Mouse (Mus musculus) cerebellum, adult 11 months (tissue): Measurements from ENCODE around the gene D5Ertd579e.

ENCODE experiments used
- DNase-seq: peaks from one replicate; pipeline ENCODE4 v3.0.0; 2022

D5Ertd579e gene

DNA sequence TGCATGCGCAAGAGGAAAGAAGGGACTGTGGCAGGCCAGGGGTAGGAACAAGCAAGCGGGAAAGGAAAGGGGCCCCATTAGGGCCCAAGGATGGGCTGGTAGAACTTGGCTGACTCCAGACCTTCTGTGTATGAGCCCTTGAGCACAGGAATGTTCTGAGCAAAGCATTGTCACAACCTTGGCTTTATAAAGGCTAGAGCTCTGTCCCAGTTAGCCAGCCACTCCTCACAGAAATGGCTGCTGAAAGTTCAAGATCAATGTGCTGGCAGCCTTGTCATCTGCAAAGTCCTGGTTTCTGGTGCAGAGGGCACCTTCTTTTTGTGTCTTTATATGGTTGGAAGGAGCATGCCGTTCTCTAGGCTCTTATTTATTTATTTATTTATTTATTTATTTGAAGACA, 23.8 kb upstream of the D5Ertd579e start:
- DNase-seq, result no peak

DNA sequence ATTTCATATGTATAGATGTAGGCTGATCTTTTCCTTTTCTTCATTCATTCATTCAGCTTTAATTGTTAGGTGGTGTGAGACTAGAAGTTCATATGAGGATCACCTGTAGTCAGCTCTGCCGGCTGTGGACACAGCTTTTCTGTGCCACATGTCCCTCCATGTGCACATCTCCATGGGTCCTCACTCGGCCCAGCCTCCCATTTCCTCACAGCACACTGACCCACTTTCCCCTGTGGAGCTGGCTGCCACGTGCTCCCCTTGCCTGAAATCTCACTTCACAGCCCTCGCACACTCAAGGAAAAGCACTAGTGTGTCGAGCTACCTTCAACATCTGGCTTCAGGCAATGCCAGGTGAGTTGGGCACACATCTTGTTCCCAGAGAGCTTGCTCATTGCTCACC, 23.3 kb upstream of the D5Ertd579e start:
- no peak for DNase-seq

- no peak for DNase-seq
Observed at GRCm38 (mm10) chr5:36717889-36718288, 22.1 kb upstream of the D5Ertd579e start.

DNA sequence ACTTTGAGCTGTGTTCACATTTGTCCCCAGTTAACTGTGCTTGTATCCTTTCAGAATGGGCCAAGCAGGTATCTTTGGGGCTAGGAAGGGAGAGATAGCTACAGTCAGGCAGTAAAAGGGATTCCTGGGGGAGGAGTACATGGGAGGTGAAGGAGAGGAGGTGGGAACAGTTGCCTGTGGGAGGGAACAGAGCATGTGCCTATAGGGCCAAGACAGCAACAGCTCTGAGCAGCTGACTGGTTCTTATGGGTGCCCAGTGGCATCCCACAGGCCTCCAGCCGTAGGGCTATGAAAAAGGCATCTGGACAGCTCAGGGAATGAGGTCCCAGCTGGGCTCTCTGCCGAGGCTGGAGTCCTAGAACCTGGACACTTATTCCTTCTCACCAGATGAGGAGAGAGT, 21.0 kb upstream of the D5Ertd579e start:
- no peak for DNase-seq

GRCm38 (mm10) chr5:36714832-36715231, 19.0 kb upstream of the D5Ertd579e start:
- DNase-seq, result no peak

DNA sequence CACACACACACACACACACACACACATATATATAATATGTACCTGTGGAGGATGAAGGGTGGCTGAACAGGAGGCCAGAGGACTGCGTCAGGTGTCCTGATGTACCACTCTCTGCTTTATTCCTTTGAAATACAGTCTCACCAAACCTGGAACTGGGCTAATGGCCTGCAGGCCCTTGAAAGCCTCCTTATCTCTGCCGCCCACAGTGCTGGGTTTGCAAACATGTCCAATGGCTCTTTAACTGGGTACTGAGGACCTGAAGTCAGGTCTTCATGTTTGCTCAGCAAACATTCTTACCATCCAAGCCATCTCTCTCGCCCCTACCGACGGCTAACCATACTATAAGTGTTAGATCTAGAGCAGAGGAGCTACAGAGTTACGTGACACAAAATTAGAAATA, 17.9 kb upstream of the D5Ertd579e start:
- no peak for DNase-seq

DNA sequence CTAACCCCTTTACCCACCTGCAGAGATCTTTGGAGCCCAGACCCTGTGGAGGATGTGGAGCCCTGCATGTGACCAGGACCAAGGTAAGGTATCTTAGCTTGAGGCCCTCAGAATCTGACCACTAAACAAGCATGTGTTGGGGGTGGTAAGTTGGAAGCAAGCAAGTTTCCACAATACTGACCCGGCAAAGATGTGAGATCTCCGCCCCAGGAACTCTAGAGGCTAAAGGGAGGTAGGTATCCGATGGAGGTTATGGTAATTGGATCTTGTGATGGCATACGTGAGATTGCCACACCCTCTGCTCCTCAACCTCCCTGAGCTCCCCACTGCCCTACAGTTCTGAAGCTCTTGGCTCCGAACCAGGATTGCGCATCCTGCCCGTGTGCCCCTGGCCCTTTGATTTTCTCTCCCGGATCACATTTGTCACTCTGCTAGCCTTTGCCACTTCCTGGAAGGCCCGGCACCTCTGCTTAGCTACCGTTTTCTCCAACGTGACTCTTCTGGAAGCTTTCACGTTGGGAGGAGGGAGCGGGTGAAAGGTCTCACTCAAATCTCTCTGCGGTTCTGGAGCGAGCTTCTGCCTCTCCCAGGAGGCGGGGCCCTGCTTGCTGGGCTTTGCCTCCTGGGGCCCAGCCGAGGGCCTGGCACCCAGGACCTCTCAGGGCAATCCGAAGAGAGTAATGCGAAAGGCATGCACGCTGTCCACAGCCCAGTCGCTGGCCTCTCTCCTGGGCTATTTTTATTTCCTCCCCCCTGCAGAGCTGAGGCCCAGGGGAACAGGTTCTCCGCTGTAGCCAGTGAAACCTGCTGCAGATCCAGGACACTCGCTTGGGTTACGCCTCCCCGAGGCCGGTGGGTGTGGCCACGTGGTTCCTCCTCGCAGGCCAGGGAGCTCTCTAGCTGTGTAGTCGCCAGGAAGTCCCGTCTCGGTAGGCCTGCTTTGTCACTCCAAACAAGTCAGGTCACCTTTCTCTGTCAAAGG, 17.0 kb upstream of the D5Ertd579e start:
- DNase-seq, result peak; percentile 57

DNA sequence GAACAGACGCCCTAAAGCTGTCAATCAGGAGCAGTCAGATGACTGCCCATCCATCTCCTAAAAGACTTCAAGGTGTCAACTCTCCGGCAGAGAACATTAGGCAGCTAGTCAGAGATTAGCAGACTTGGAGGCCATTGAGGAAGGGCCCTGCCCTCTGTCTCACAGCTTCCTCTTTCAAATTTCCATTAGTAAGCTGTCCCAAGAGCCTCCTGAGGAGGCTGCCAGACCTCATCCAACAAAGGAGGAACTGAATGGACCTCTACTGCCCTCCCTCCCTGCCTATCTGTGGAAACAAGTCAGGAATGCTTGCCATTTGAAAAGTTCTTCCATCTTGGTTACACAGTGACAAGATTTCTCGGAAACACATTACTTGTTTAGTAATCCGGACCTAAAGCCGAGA, 16.0 kb upstream of the D5Ertd579e start:
- DNase-seq, result no peak

DNA sequence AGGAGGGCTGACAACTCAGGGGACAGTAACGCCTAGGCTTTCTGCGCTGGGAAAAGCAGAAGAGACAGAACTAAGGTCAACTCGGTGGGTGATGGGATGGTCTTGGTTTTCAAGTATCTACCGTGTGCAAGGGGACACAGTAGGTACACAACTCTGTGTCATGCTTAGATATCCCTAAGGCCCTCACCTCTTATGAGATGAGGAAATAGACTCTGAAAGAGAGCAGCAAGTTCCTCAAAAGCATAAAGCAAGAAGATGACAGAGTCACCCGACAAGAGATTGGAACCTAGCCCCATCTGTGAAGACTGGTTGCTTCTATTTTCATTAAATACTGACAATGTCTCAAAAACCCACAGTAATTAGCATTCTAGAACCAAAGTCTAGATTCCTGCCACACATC, 10.0 kb upstream of the D5Ertd579e start:
- no peak for DNase-seq

DNA sequence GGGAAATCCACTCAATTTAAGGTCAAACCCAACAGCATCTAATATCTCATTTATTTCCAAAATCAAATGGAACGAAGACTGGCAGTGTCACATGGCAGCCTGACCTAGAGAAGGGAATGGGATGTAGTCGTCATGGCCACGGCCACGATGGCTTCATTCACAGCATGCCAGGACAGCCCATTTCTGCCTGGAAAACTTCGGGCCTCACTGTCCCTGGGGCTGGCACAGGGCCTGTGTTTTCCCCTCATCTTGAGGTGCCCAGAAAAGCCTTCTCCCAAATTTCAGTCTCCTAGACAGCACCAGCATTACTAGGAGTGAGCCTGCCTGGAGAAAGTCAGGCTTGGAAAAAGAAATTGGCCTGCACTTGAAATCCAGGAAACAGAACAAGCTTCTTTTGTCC, 9.6 kb upstream of the D5Ertd579e start:
- no peak for DNase-seq

DNA sequence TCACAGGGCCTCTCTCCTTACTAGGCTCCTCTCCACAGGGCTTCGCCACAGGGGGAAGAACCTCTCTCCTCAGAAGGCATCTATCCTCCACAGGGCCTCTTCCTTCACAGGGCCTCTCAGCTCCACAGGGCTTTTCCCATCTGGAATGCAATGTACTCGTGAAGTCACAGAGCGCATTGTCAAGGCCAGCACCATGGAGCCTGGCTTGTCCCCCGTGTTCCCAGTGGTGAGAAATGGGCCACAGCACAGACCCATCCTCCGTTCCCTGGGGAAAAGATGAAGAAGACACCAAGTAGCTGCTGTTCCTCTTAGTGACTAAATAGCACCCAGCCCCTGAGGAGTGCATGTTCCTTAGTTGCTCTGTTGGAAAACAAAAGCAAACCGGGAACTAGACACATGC, 8.9 kb upstream of the D5Ertd579e start:
- no peak for DNase-seq

DNA sequence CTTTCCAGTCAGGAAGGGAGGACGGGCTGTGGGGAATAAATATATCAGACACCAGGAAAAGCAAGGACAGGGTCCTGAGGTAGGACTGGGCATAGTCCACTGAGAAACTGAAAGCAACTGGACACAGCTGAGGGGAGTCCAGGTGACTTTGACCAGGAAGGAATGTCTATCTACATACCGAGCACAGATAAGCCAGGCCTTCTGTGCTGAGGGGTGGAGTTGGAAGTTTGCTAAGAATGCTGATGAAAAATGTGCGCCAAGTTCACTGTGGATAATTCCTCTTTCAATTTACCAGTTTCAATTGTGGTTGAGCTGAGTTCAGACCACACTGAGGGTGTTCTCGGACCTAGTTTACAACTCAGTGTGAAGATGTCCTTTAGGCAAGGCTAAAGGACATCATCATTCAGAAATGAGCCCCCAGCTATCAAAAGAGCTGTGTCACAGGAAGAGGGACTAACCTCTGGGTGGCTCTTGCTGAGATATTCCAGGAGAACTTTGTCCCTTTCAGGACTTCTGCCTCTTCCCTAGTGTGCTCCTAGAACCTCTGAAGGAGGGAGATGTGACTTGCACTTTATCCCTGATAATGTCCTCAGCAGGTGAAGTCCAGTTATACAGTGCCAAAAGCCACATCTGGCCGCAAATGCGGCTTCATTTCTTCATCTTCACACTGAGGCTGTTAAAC, 5.3 kb upstream of the D5Ertd579e start:
- no peak for DNase-seq

DNA sequence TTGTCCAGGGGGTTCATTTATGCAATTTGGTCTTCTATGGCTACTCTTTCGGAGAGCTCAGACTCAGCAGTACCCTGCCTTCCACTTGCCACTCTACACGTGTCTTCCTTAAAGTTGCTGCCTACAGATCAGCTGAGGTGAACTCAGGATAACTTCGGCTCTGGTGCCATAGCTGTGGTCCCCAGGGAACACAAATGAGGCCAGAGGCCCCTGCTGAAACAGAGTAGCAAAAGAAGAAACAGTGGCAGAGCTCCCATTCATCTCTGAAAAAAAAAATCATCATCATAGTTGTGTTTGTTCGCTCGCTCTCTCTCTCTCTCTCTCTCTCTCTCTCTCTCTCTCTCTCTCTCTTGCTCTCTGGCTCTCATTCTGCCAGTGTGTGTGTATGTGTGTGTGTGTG, 2.9 kb upstream of the D5Ertd579e start:
- no peak for DNase-seq

DNA sequence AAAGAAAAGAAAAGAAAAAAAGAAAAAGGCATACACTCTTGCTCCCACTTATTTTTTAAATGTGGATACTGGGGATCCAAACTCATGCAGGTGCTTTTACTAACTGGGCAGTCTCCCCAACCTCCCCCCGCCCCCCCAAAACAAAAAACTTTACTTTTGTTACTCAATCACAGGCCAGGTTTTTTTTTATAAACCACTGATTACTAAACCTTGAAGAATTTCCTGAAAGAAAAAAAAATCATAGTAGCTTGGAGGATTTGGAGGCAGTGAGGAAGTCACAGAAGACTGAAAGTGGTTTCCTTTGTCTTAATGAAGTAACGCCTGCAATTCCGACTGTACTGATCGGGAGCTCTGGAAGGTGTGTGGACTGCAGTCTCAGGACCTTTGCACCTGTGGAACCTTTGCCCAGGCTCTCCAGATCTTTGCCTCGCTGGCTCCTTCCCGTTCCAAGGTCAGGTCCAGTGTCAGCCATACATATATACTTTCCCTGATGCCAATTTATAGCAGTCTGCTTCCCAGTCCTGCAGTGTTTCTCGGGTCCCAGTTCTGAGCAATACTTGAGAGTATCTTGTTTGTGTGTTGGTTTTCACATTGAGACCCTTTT, 2.3 kb upstream of the D5Ertd579e start:
- DNase-seq, result no peak

DNA sequence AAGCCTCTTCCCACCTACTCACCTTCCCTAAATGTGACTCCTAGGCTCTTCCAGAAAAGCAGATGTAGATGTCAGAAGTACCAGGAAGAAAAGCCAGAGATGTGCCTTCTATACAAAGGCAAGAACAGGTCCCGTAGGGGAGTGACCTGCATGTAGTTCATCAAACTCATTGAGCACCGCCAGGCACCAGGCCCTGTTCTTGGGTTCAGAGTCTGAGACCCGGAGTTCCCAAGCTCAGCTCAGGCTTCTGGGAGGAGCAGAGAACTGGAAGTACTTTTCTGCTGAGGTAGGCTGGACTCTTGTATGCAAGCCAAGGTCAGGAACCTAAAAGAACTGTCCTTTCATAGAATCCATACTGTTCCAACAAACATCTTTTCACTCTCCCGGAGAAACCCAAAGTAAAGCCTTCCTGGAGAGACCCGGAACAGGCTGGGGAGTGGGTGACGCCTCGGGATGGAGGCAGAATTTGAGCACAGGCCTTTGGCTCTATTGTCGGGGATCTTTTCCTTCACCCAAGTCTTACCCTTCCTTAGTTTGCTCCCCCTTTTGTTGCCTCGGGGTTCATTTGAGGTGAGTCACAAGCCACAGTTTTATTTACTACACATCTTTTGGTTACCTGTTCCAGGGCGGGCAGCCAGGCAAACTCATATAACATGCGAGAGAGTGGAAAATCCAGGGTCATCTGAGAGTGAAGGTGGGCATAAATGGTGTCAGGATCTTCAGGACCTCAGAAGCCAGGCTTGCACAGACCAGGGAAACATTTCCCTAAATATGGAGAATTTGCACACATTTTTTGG, 878 bp upstream of the D5Ertd579e start:
- DNase-seq, result no peak

DNA sequence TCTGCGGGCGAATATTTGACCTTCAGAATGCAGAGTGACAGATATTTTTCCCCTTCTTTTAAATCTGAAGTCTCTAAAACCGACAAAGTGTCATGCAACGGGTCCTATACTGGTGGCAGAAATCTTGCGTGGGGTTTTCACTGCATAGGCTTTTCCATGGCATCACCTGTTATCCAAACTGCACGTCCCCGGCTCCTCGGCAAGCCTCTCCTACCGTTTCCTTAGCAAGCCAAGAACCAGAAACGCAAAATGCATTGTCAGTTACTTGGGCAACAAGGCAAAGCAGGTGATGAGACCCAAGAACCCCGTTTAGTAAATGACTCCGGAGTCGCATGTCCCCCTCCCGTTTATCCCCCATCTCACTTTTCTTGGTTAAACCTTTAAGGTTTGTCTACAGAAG, 819 bp downstream of the D5Ertd579e start:
- DNase-seq, result no peak

DNA sequence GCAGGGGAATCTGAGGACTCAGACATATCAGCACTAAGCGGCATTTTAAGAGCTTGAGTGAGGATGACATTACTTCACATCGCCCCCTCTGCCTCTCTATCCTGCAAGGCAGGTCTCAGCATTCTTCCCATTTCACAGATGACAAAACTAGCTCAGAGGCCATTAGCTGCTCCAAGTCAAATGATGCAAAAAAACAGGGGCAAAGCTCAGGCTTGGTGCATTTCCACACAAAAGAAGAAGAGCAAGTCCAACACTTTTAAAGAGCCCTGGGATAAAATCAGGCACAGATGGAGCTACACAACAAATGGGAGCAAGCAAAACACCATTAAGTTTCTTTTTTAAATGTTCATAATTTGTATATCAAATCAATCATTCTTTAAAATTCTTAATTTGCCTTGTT, 2.2 kb downstream of the D5Ertd579e start:
- DNase-seq, result no peak

DNA sequence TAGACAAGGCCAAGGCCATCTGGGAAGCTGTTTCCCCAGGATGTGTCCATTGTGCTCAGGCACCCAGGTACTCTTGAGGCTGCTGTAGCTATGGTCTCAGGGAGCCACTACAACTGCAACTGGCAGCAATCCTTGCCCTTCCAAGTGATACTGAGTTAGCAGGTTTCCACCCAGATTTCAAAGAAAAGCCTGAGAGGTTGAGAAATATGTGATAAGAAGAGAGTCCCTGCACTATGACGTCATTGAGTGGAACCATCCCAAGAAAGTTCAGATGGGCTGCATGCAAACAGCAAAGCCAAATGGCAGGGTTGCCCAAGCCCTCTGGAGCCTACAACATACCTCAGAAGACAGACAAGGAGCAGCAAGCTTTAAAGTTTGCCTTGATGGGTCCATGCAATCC, 4.4 kb downstream of the D5Ertd579e start:
- DNase-seq, result no peak

GRCm38 (mm10) chr5:36685170-36685569, 10.7 kb downstream of the D5Ertd579e start:
- DNase-seq, result no peak

GRCm38 (mm10) chr5:36683586-36683985, 12.2 kb downstream of the D5Ertd579e start:
- no peak for DNase-seq

GRCm38 (mm10) chr5:36681219-36681618, 14.6 kb downstream of the D5Ertd579e start:
- DNase-seq, result no peak

- DNase-seq, result no peak
Observed at GRCm38 (mm10) chr5:36679918-36680598, 15.8 kb downstream of the D5Ertd579e start.
